Mouse (Mus musculus): ENCODE measurements around the gene Polr3b.

GRCm38 (mm10) chr10:84613366-84613765 lies 8.7 kb upstream of the Polr3b start:
- no peak for TF ChIP-seq CTCF (IDR thresholded peaks at IDR 0.05; ENCODE audit: low read depth)
- no peak for TF ChIP-seq EP300 (IDR thresholded peaks at IDR 0.05; ENCODE audit: low read depth)

All from heart, postnatal 0 days (tissue).